Mouse (Mus musculus) CH12.LX (cell line): ENCODE results near the gene Pmch.

Experiments
- BHLHE40 ChIP-seq: IDR thresholded peaks from 2 replicates; pipeline ENCODE4 v1.6.1; 2011; ENCODE audit warnings: mild to moderate bottlenecking, low read depth, low read length, improper control_type of control experiment
- CTCF ChIP-seq, 2 experiments: IDR thresholded peaks in 1 of 2; conservative IDR thresholded peaks in 1 of 2; 2 replicates each; pipeline ENCODE4 v1.5.1; 2011 to 2012; ENCODE audit warnings: low read depth in 2 of 2, low read length in 2 of 2, improper control_type of control experiment in 1 of 2, inconsistent platforms in 1 of 2, mild to moderate bottlenecking in 1 of 2, moderate library complexity in 1 of 2
- EP300 ChIP-seq: IDR thresholded peaks from 2 replicates; pipeline ENCODE4 v1.6.1; 2011; ENCODE audit warnings: low read length, improper control_type of control experiment
- NELFE ChIP-seq: IDR thresholded peaks from 2 replicates; pipeline ENCODE4 v1.6.1; 2011; ENCODE audit warnings: low read depth, low read length, improper control_type of control experiment
- POLR2A ChIP-seq: IDR thresholded peaks from 2 replicates; pipeline ENCODE4 v1.6.1; 2011; ENCODE audit warnings: low read depth, mild to moderate bottlenecking, improper control_type of control experiment, low read length
- RAD21 ChIP-seq: IDR thresholded peaks from 2 replicates; pipeline ENCODE4 v1.6.1; 2011; ENCODE audit warnings: low read depth, mild to moderate bottlenecking, low read length, improper control_type of control experiment, moderate library complexity
- SIN3A ChIP-seq: IDR thresholded peaks from 2 replicates; pipeline ENCODE4 v1.6.1; 2012; ENCODE audit warnings: low read length, improper control_type of control experiment, inconsistent platforms
- TCF12 ChIP-seq: IDR thresholded peaks from 2 replicates; pipeline ENCODE4 v1.6.1; 2014; ENCODE audit warnings: low read depth, mild to moderate bottlenecking, inconsistent platforms, low read length, improper control_type of control experiment
- UBTF ChIP-seq: IDR thresholded peaks from 2 replicates; pipeline ENCODE4 v1.6.1; 2012; ENCODE audit warnings: low read depth, mild to moderate bottlenecking, inconsistent platforms, low read length, improper control_type of control experiment, moderate library complexity
- USF1 ChIP-seq: IDR thresholded peaks from 2 replicates; pipeline ENCODE4 v1.6.1; 2014; ENCODE audit warnings: low read depth, mild to moderate bottlenecking, inconsistent platforms, low read length, improper control_type of control experiment
- ZC3H11A ChIP-seq: IDR thresholded peaks from 2 replicates; pipeline ENCODE4 v1.6.1; 2012; ENCODE audit warnings: low read depth, mild to moderate bottlenecking, inconsistent platforms, low read length, improper control_type of control experiment
- ZMIZ1 ChIP-seq: IDR thresholded peaks from 2 replicates; pipeline ENCODE4 v1.6.1; 2012; ENCODE audit warnings: low read depth, mild to moderate bottlenecking, inconsistent platforms, low read length, improper control_type of control experiment

- TF ChIP-seq CTCF (conservative IDR thresholded peaks at IDR 0.05 in 1 of 2, IDR thresholded peaks at IDR 0.05 in 1 of 2; ENCODE audit: low read depth in 2 of 2, low read length in 2 of 2) (no peak), UBTF (no peak), EP300 (no peak), POLR2A (no peak), ZC3H11A (no peak), TCF12 (no peak), BHLHE40 (no peak), USF1 (no peak), RAD21 (no peak), SIN3A (no peak), NELFE (no peak), ZMIZ1 (no peak)
Observed at GRCm38 (mm10) chr10:88067377-88067776, 23.5 kb upstream of the Pmch start.
